Mouse (Mus musculus): ENCODE data around the gene Fcgrt.

DNA sequence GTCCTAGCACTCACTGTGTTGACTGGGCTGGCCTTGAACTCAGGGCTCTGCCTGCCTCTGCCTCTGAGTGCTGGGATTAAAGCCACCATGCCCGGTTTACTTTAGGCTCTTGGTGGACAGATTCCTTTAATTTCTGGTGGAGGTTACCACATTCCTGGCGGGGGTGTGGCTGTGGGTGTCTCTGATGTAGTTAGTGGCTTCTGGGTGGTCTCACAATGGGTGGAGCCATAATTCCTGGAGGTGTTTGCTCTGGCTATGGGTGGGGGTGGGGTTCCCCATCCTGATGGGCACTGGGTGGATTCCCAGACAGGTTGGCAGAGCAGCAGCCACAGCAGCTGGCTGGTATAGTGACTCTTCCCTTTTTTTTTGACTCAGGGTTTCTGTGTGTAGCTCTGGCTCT is 8.3 kb upstream of the Fcgrt start:
- TF ChIP-seq CTCF (conservative IDR thresholded peaks at IDR 0.05; ENCODE audit: insufficient read depth, insufficient read length, low read depth, low read length) (no peak), POLR2A (IDR thresholded peaks at IDR 0.05; ENCODE audit: low read depth, low read length) (no peak)

Data from kidney, adult 2 months (tissue).